Mouse (Mus musculus): Measurements from ENCODE around the gene Myzap.

Myzap gene

DNA sequence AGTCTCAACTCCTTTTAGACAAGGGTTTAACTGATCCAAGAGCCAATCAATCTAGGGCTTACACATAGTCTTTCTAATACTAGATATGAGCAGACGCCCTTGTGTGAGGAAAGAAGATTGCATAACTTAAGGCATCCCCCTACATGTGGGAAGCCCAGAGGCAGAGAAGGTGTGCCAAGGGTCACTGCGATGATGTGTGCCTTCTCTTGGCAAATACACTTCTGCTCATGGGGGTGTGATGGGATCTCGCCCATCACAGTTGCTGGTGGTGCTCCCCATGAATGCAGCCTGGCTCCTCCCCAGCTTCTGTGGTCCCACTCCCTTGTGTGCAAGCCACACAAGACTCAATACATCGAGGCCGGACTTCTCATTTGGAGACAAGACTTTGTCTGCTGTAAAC, 47.3 kb downstream of the Myzap start:
- no peak for DNase-seq (ENCODE audit: low spot score)

GRCm38 (mm10) chr9:71543443-71544222, 48.5 kb downstream of the Myzap start:
- peak; percentile 49 for DNase-seq (ENCODE audit: low spot score)

DNA sequence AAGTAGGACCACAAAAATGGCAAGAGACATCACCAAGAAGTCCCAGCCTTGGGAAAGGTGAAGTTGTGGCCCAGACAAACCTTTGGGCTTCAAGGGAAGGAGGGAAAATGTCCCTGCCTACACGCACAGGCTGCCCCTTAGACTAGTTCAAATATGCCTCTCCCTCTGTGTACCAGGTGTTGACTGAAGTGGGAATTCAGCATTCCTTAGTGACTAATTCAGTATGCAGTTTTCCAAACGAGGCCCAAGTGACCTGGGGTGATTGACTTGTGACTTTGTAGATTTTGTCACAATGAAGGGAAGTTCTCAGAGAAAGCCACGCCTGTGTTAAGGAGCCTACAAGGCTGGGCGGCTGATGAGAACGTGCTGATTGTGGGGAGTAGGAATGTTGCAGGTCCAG, 49.9 kb downstream of the Myzap start:
- no peak for DNase-seq (ENCODE audit: low spot score)

DNA sequence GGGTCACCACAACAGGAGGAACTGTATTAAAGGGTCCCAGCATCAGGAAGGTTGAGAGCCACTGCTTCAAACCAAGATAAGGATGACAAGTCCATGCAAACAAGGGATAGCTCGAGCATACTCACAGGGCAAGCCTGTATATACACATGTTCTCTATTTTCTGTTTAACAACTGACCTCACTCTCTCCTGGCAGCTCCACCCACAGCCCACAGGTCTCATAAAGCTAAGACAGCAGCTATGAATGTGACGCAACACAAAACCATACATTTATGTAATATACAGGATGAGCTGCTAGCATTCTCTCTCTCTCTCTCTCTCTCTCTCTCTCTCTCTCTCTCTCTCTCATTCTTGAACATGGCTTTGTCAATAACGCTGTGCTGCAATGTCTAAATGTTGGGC, 51.4 kb downstream of the Myzap start:
- DNase-seq (ENCODE audit: low spot score) = no peak

GRCm38 (mm10) chr9:71535730-71536129, 56.4 kb downstream of the Myzap start:
- no peak for DNase-seq (ENCODE audit: low spot score)

DNA sequence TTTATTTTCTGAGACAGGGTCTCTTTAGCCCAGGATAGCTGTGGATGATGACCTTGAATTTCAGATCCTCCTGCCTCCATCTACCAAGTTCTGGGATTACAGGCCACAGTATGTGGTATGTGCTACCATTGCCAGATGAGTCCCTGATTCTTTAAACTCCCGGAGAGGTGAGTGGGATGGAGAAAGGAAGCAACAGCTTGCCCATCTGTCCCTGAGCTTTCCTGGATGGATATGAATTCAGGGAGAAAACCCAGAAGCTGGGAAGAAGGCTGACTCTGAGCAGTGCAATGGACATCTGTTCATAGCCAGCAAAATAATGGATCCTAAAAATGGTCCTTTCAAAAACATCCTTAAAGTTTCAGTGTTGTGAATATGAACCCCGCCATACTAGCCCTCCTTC, 57.1 kb downstream of the Myzap start:
- DNase-seq (ENCODE audit: low spot score) = no peak

DNA sequence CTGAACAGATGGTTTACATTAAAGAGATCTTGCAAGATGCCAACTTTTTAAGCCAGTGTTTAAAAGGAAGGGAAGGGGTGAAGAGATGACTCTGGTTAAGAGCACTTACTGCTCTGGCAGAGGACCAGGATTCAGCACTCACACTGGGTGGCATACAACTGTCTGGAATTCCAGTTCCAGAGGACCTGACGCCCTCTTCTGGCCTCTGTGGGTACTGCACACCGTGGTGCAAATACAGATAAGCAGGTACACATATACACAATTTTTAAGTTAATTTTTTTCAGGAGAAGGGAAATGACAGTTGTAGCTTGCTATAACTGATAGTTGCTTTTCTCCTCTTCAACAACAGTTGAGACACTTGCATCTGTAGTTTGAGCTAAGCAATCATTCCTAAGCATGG, 62.2 kb downstream of the Myzap start:
- no peak for DNase-seq (ENCODE audit: low spot score)

DNA sequence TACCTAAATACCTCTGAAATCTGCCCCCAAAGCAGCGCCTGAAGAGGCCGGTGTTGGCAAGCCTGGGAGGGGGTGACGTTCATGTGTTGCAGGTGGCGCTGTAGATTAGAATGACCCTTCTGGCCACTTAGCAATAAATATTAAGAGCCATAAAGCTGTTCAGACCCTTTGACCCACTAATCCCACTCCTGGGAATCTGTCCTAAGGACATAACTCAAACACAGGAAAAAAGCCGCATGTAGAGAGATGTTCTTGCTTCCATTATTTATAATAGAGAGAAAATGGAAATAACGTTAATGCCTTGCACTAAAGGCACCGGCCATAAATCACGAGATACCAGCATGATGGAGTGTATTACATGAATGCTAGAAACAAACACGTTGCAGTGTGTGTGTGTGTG, 64.7 kb downstream of the Myzap start:
- DNase-seq (ENCODE audit: low spot score) = no peak

DNA sequence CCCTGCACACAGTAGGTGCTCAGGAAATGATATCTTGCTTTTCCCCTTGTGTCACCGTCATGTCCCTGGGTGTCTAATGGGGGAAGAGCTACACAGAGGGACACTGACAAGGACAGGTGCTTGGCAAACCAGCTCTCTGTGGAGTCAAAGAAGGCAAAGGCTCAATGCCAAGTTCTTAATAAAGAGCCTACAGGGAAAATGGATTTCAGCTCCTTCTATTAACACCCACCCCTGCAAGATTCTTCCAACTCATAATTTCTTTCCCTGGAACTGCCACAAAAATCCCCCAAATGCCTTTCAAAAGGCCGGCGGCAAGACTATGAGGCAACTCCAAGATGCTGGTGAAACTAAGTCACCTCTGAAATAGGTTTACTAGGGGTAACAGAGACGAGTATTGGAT, 68.3 kb downstream of the Myzap start:
- no peak for DNase-seq (ENCODE audit: low spot score)

DNA sequence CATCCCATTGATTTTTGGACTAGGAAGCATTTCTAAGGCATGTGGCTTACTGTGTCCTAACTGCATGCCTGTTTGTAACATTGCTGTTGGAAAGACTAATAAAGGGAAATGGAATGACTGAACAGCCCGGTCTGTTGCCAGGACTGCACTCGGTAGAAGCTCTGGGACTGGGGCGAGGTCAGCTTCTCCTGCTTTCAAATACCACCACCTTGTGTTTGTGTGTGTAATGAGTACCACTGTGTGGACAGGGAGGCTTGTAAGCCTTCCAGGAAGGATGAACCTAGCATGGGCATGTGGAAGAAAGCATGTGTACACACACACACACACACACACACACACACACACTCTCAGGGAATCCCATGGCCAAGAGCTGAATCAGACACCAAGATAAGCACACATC, 72.3 kb downstream of the Myzap start:
- no peak for DNase-seq (ENCODE audit: low spot score)

DNA sequence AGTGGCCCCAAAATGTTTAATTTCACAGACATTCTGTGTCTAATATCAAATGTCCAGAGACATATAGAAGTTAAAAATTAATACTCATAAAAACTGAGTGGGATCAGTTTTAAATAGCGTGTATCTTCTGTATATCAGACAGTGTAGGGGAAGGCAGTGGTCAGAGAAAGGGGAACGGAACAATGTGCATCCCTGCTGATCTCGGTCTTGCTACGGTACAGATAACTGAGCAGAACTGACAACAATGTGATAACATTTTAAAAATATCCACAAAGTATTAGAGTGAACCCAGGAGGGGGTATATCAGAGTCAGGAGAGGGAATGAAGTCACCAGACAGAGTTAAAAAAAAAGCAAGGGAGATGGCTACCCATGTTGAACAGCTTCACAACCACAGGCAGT, 74.7 kb downstream of the Myzap start:
- DNase-seq (ENCODE audit: low spot score) = no peak

- DNase-seq (ENCODE audit: low spot score) = no peak
Measured at GRCm38 (mm10) chr9:71515862-71516261, 76.3 kb downstream of the Myzap start.

DNA sequence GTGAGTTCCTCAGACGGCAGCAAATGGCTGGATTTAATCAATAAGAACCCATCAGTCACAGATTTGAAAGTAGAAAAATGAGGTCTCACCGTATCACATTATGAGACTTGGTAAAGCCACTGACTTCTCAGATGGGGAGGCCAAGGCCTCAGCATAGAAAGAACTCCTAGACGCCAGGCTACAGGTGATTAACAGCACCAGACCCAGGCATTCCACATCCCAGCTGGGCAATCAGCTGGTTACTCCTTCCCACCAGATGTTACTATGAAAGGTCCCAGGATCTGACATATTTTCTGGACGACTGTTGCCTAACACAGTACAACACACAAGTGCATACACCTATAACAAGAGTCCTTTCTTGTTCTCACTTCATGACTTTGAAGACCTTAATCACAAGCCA, 78.6 kb downstream of the Myzap start:
- DNase-seq (ENCODE audit: low spot score) = no peak

- no peak for DNase-seq (ENCODE audit: low spot score)
Measured at GRCm38 (mm10) chr9:71512899-71513298, 79.3 kb downstream of the Myzap start.

DNA sequence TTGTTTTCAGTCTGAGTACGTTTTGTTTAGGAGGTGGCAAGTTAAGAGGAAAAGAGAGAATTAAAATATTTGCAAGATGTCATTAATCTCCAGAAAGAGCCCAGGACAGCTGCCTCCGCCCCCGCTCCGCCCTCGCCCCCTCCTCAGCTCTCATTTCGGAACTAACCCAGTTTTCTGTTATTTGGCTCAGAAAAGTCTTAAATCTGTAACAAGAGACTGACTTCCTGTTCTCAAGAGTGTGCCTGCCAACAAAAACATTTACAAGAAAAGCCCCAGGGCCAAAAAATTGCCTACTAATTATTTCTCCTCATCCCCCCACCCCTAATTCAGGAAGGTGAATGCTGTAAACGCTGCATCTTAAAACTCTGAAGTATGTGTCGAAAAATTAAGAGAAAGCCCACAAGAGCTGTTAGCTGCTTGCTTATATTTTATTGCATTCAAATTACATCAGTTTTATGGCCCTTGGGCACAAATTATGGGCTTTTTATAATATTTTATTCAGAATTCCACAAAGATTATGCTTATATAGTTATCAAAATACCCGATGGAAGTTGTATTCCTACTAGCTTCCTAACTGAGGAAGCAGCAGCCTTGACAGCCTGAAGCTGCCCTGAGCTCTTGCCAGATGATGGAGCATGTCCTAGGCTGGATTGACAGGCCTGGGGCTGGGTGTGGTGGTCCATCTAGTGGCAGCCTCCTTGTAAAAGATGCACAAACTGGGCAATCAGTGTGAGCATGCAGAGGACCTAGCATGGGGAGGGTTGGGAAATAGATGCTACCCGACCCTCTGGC, 93.6 kb downstream of the Myzap start:
- DNase-seq (ENCODE audit: low spot score) = no peak

DNA sequence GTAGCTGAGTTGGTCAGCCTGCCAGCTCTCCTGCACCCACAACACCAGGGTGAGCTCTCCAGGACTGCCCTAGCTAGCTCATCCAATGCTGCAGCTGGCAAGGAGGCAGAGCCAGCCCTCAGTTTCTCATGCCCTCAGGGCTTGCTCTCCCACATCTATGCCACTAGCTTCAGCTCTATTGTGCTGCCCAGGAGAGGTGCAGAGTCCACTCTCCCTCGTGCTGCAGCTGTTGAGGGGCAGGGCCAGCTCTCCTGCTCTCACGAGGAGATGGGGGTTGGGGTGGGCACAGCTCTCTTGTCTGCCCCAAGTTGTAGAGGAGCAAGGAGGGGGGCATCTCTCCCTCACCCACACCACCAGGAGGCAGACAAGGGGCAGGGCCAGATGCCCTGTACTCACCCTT, 95.5 kb downstream of the Myzap start:
- DNase-seq (ENCODE audit: low spot score) = no peak

GRCm38 (mm10) chr9:71493771-71494170, 98.4 kb downstream of the Myzap start:
- no peak for DNase-seq (ENCODE audit: low spot score)

- no peak for DNase-seq (ENCODE audit: low spot score)
Measured at GRCm38 (mm10) chr9:71492296-71493025, 99.7 kb downstream of the Myzap start.

- no peak for DNase-seq (ENCODE audit: low spot score)
Measured at GRCm38 (mm10) chr9:71490076-71490475, 102.1 kb downstream of the Myzap start.

- no peak for DNase-seq (ENCODE audit: low spot score)
Measured at GRCm38 (mm10) chr9:71486127-71486526, 106.0 kb downstream of the Myzap start.

- DNase-seq (ENCODE audit: low spot score) = peak; percentile 95
Measured at GRCm38 (mm10) chr9:71485475-71486094, 106.6 kb downstream of the Myzap start, which contains the start of gene Polr2m. Gene Polr2m (minus strand): TSS chr9:71485935.

GRCm38 (mm10) chr9:71484871-71485474, 107.2 kb downstream of the Myzap start:
- DNase-seq (ENCODE audit: low spot score) = no peak

Data from MN1 (cell line).